Mouse (Mus musculus) liver, adult 2 months (tissue): ENCODE measurements around the gene Fam222b. TPM values are rescaled to one million over a fixed set of nuclear protein-coding genes. Genes with fewer than 3 reads are reported as not detected.
"Not testable (repeated sequence)": the region's sequence is repeated elsewhere in the genome, so short reads cannot be mapped to it uniquely, and the experiment has no call there.

Experiments
- DNase-seq: peaks from one replicate; pipeline ENCODE4 v3.0.0-alpha.2; 2011; ENCODE audit warnings: low read depth, low spot score; ENCODE audit errors: extremely low read depth
- H3K27ac ChIP-seq: fragments of 200-500 bp; replicated peaks from 2 replicates; pipeline ENCODE4 v1.5.1; 2012; ENCODE audit warnings: low read depth, mild to moderate bottlenecking, control low read depth, inconsistent platforms, low read length; ENCODE audit not compliant: insufficient read depth
- H3K27me3 ChIP-seq: fragments of 200-500 bp; 2 replicates; pipeline ENCODE4 v1.6.1; 2012; ENCODE audit warnings: mild to moderate bottlenecking, moderate library complexity, low read length, inconsistent platforms; ENCODE audit not compliant: control insufficient read depth, insufficient read depth
- H3K36me3 ChIP-seq: fragments of 200-500 bp; 2 replicates; pipeline ENCODE4 v1.6.1; 2012; ENCODE audit warnings: low read length, inconsistent platforms; ENCODE audit not compliant: control insufficient read depth, insufficient read depth
- H3K4me1 ChIP-seq: fragments of 200-500 bp; 2 replicates; pipeline ENCODE4 v1.6.1; 2011; ENCODE audit warnings: low read length; ENCODE audit not compliant: control insufficient read depth, insufficient read depth
- H3K4me3 ChIP-seq: fragments of 200-500 bp; 2 replicates; pipeline ENCODE4 v1.5.1; 2011; ENCODE audit warnings: low read depth, mild to moderate bottlenecking, control low read depth, low read length, moderate library complexity; ENCODE audit not compliant: insufficient read depth
- H3K79me2 ChIP-seq: fragments of 200-500 bp; 2 replicates; pipeline ENCODE4 v1.6.1; 2012; ENCODE audit warnings: inconsistent platforms, mild to moderate bottlenecking, low read length, moderate library complexity; ENCODE audit not compliant: control insufficient read depth, insufficient read depth
- H3K9ac ChIP-seq: fragments of 200-500 bp; 2 replicates; pipeline ENCODE4 v1.6.1; 2012; ENCODE audit warnings: low read depth, mild to moderate bottlenecking, control low read depth, inconsistent platforms, low read length
- CTCF ChIP-seq: fragments of 200-500 bp; IDR thresholded peaks from 2 replicates; pipeline ENCODE4 v1.5.1; 2011; ENCODE audit warnings: low read depth, low read length, control low read depth
- POLR2A ChIP-seq: fragments of 200-500 bp; IDR thresholded peaks from 2 replicates; pipeline ENCODE4 v1.6.1; 2011; ENCODE audit warnings: low read length, control low read depth; ENCODE audit not compliant: insufficient read depth; ENCODE audit errors: extremely low read depth
- WGBS: fragments of 180-500 bp; shearing (Covaris S2); methylation state at CpG from one replicate; pipeline ENCODE4 v1.1.7; 2018; 5-methylcytosine and 5-hydroxymethylcytosine counted together
- polyA plus RNA-seq: library from polyadenylated mRNA; depleted of rRNA; stranded (reverse); fragments of >200 nt; gene quantifications from 2 replicates; pipeline ENCODE4 v1.2.3, GENCODE M21; 2012; rRNA removed
- total RNA-seq: library from RNA; depleted of rRNA; stranded (reverse); fragments of >200 nt; gene quantifications from 2 replicates; pipeline ENCODE4 v1.2.3, GENCODE M21; 2014; rRNA removed

The Fam222b gene
- total RNA-seq (2.5 and 3.4 TPM in 2 replicates), polyA plus RNA-seq (12.5 and 13.6 TPM in 2 replicates)

- Histone ChIP-seq H3K27ac (peak within 1 kb of the TSS; percentile 93), H3K4me3 (peak within 1 kb of the TSS; percentile 95), H3K79me2 (peaks cover 20% of the 10 kb centered on the region; the same call in 1 of the 2 replicates), H3K4me1 (peaks cover 17% of the 10 kb centered on the region), H3K27me3 (no peaks in the 10 kb centered on the region), H3K36me3 (no peaks in the 10 kb centered on the region), H3K9ac (peak within 1 kb of the TSS; percentile 93)
- WGBS, result under 1% methylated on average over 38 of the region's 38 CpGs
- peak; percentile 76 for DNase-seq
- TF ChIP-seq CTCF, result no peak
- TF ChIP-seq POLR2A, result peak; percentile 85
These were observed at the start of gene Fam222b for GRCm38 (mm10) chr11:78094504-78095143. TSS of gene Fam222b (plus strand) at chr11:78094660.

GRCm38 (mm10) chr11:78044758-78045251 lies 49.7 kb upstream of the Fam222b start:
- 5% methylated on average over 5 of the region's 5 CpGs for WGBS
- Histone ChIP-seq H3K9ac (no peak overlapping the region), H3K4me1 (peaks cover 6% of the 10 kb centered on the region; the same call in 1 of the 2 replicates), H3K4me3 (no peak overlapping the region), H3K36me3 (no peaks in the 10 kb centered on the region), H3K79me2 (no peaks in the 10 kb centered on the region; the same call in 1 of the 2 replicates), H3K27me3 (no peaks in the 10 kb centered on the region), H3K27ac (peak overlapping the region; percentile 41)
- DNase-seq, result peak; percentile 96
- TF ChIP-seq POLR2A, result no peak
- no peak for TF ChIP-seq CTCF

GRCm38 (mm10) chr11:78048637-78049036 lies 45.8 kb upstream of the Fam222b start:
- not testable (repeated sequence) for H3K27me3 ChIP-seq, H3K79me2 ChIP-seq, H3K4me1 ChIP-seq, H3K9ac ChIP-seq, H3K27ac ChIP-seq, DNase-seq, H3K36me3 ChIP-seq, H3K4me3 ChIP-seq
- WGBS, result 91% methylated on average over 4 of the region's 4 CpGs

- no peak for DNase-seq
- Histone ChIP-seq H3K4me1 (no peaks in the 10 kb centered on the region), H3K9ac (no peak overlapping the region), H3K27me3 (no peaks in the 10 kb centered on the region), H3K4me3 (no peak overlapping the region), H3K36me3 (peaks cover 3% of the 10 kb centered on the region), H3K27ac (no peak overlapping the region), H3K79me2 (no peaks in the 10 kb centered on the region)
- 90% methylated on average over 8 of the region's 8 CpGs for WGBS
- TF ChIP-seq CTCF, result no peak
- TF ChIP-seq POLR2A, result no peak
These were observed 41.4 kb upstream of the Fam222b start for GRCm38 (mm10) chr11:78053078-78053477.

- no peaks in the 10 kb centered on the region for H3K4me1 ChIP-seq
- no peak for DNase-seq
- H3K27ac ChIP-seq, result no peak overlapping the region
- H3K27me3 ChIP-seq, result no peaks in the 10 kb centered on the region
- no peak overlapping the region for H3K4me3 ChIP-seq
- H3K36me3 ChIP-seq, result peaks cover 5% of the 10 kb centered on the region
- no peak for TF ChIP-seq POLR2A
- no peak for TF ChIP-seq CTCF
- no peaks in the 10 kb centered on the region for H3K79me2 ChIP-seq
- H3K9ac ChIP-seq, result no peak overlapping the region
- WGBS, result 81% methylated on average over 8 of the region's 8 CpGs
These were observed 37.5 kb upstream of the Fam222b start for GRCm38 (mm10) chr11:78056946-78057345.
